Comparison of ENCODE assay signal across 19 mouse cellular contexts in the genomic region with DNA sequence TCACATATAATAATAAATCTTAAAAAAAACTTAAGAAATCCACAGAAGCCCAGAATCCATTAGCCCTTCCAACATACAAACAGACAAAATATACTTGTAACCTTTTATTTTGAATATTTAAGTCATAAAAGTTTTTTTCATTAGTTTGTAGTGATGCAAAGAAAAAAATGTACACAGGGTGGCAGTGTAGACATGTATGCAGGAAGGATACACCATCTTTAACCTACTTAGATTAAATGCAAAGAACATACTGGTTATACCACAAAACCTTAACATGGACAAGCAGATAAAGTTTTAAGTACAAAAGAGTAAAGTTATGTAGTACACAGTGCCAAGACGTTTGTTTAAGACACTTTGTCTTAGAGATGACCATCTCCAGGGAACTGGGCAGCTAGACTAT. TPM values are rescaled to one million over a fixed set of nuclear protein-coding genes. Genes with fewer than 3 reads are reported as not detected.
DNase-seq lines count a peak whose midpoint lies in the region; ATAC-seq and TF ChIP-seq lines count a peak whose summit lies in the region.
"Had no signal": no experiment of that assay in that cellular context is flagged by ENCODE, and none has a peak within 500 bp of the region (broad histone marks: within the 10 kb centered on the region; RNA-seq: fewer than 3 reads in every experiment).

No protein-coding gene starts in this region.

- no peak overlapping the region for H3K27ac ChIP-seq in gastrocnemius, adult 2 months
- no peak overlapping the region for H3K27ac ChIP-seq in liver, postnatal 0 days (ENCODE audit: low read depth)
- H3K27ac ChIP-seq in liver, embryonic 12.5 days, result no peak overlapping the region

- TF ChIP-seq CTCF in gastrocnemius, adult 2 months (IDR thresholded peaks at IDR 0.05), result peak; percentile 48
- peak; percentile 64 for TF ChIP-seq CTCF in liver, postnatal 0 days (IDR thresholded peaks at IDR 0.05; ENCODE audit: low read depth)

- H3K4me1 ChIP-seq in liver, postnatal 0 days (ENCODE audit: insufficient read depth), result peaks cover 10% of the 10 kb centered on the region
- H3K4me1 ChIP-seq in liver, embryonic 12.5 days, result peaks cover 25% of the 10 kb centered on the region

- intact Hi-C loops in gastrocnemius, adult 2 months (cut with DNase I), result no loop called here
- intact Hi-C loops in gastrocnemius, postnatal 14 days (cut with DNase I; ENCODE audit: low total_unique reads), result no loop called here

- no peak for ATAC-seq in liver, postnatal 0 days
- ATAC-seq in liver, embryonic 12.5 days, result no peak
- ATAC-seq: forebrain, embryonic 16.5 days; hindbrain, embryonic 16.5 days had no signal

- no peak overlapping the region for H3K9ac ChIP-seq in liver, postnatal 0 days (replicated peaks)
- no peak overlapping the region for H3K9ac ChIP-seq in liver, embryonic 12.5 days

- no peaks in the 10 kb centered on the region for H3K36me3 ChIP-seq in liver, postnatal 0 days (replicated peaks; ENCODE audit: insufficient read depth, low read length)
- peaks cover 4% of the 10 kb centered on the region for H3K36me3 ChIP-seq in liver, embryonic 12.5 days

- no peak for DNase-seq in gastrocnemius, adult 2 months
- DNase-seq in gastrocnemius, postnatal 14 days, result no peak
- no peak for DNase-seq in liver, postnatal 0 days
- peak; percentile 62 for DNase-seq in CD4-positive helper T cell, adult 2 months (ENCODE audit: low read depth, low spot score)
- DNase-seq in c-Kit-positive CD71-positive TER-119-positive erythroid progenitor cells, embryonic 14.5 days (ENCODE audit: low spot score), result peak; percentile 49
- DNase-seq in cerebellum, adult 9-11 months, result no peak
- no peak for DNase-seq in ovary, adult 18-20 months (ENCODE audit: low spot score)
- DNase-seq: adrenal gland, postnatal 36 days; gastrocnemius, postnatal 10 days; lung, adult 18-20 months; right cerebral cortex, postnatal 25 days; thymus, adult 2 months had no signal

- no peak for TF ChIP-seq EP300 in liver, postnatal 0 days (IDR thresholded peaks at IDR 0.05; ENCODE audit: low read depth)

- no peaks in the 10 kb centered on the region for H3K9me3 ChIP-seq in liver, postnatal 0 days (ENCODE audit: low read length)
- no peaks in the 10 kb centered on the region for H3K9me3 ChIP-seq in liver, embryonic 12.5 days (replicated peaks)

- H3K4me2 ChIP-seq in liver, postnatal 0 days (ENCODE audit: low read depth, low read length), result no peak overlapping the region
- H3K4me2 ChIP-seq in liver, embryonic 12.5 days, result no peak overlapping the region

- 33% methylated on average over 1 of the region's 1 CpGs for WGBS in liver, postnatal 0 days (ENCODE audit: insufficient replicate concordance)
- 17% methylated on average over 1 of the region's 1 CpGs for WGBS in liver, embryonic 12.5 days (ENCODE audit: insufficient replicate concordance)

- no peak overlapping the region for H3K4me3 ChIP-seq in gastrocnemius, adult 2 months
- H3K4me3 ChIP-seq in liver, postnatal 0 days (ENCODE audit: low read depth, low read length), result no peak overlapping the region
- H3K4me3 ChIP-seq in liver, embryonic 12.5 days, result no peak overlapping the region
- H3K4me3 ChIP-seq: myocyte had no signal

- peaks cover 8% of the 10 kb centered on the region; the same call in 1 of the 2 replicates for H3K27me3 ChIP-seq in liver, postnatal 0 days (ENCODE audit: insufficient read depth, low read length)
- peaks cover 51% of the 10 kb centered on the region for H3K27me3 ChIP-seq in liver, embryonic 12.5 days (replicated peaks)

RNA-seq across cellular contexts. Expression of a gene that starts 2.7 kb away (rescaled TPM):
- 10 to 100 TPM in 1 of 2 experiments, 1 to 10 TPM in 1; 3.9 to 13.0 TPM for total RNA-seq in gastrocnemius, adult 2 months (2021)
- total RNA-seq in gastrocnemius, postnatal 14 days (2021), result 1 to 10 TPM; 2.6 to 5.9 TPM
- polyA plus RNA-seq in liver, postnatal 0 days (2015; fragmentation: Nextera tagmentation; extraction: Ambion mirVana), result 0.06 and 0.12 TPM in 2 replicates
- 0.11 and 0.21 TPM in 2 replicates for polyA plus RNA-seq in liver, embryonic 12.5 days (2016; fragmentation: Nextera tagmentation; extraction: Ambion mirVana)
- polyA plus RNA-seq: forebrain, embryonic 16.5 days had no signal

RNA-seq across cellular contexts. Expression of a gene that starts 13.4 kb away (rescaled TPM):
- not detected for total RNA-seq in gastrocnemius, adult 2 months (2021)
- total RNA-seq in gastrocnemius, postnatal 14 days (2021), result not detected
- polyA plus RNA-seq in liver, postnatal 0 days (2015; fragmentation: Nextera tagmentation; extraction: Ambion mirVana), result 0.28 TPM in 1 of 2 replicates, not detected in the other
- polyA plus RNA-seq in liver, embryonic 12.5 days (2016; fragmentation: Nextera tagmentation; extraction: Ambion mirVana), result 0.73 TPM in 1 of 2 replicates, not detected in the other
- total RNA-seq: adrenal gland, postnatal 36 days; gastrocnemius, postnatal 10 days; layer of hippocampus, postnatal 25 days; megakaryocyte-erythroid progenitor cell, adult 5-6 weeks had no signal
- polyA plus RNA-seq: forebrain, embryonic 16.5 days; hindbrain, embryonic 16.5 days; kidney, embryonic 16.5 days; myocyte; thymus, adult 2 months had no signal

RNA-seq across cellular contexts. Expression of a gene that starts 15.6 kb away (rescaled TPM):
- total RNA-seq in gastrocnemius, adult 2 months (2021), result 10 to 100 TPM in 1 of 2 experiments, 1 to 10 TPM in 1; 6.8 to 14.1 TPM
- 1 to 10 TPM; 3.8 to 6.8 TPM for total RNA-seq in gastrocnemius, postnatal 14 days (2021)
- polyA plus RNA-seq in liver, postnatal 0 days (2015; fragmentation: Nextera tagmentation; extraction: Ambion mirVana), result 0.46 and 0.59 TPM in 2 replicates
- polyA plus RNA-seq in liver, embryonic 12.5 days (2016; fragmentation: Nextera tagmentation; extraction: Ambion mirVana), result 2.8 and 5.0 TPM in 2 replicates

RNA-seq across cellular contexts. Expression of a gene that starts 16.2 kb away (rescaled TPM):
- 10 to 100 TPM; 14.9 to 31.2 TPM for total RNA-seq in gastrocnemius, adult 2 months (2021)
- total RNA-seq in gastrocnemius, postnatal 14 days (2021), result 10 to 100 TPM; 11.6 to 14.8 TPM
- polyA plus RNA-seq in liver, postnatal 0 days (2015; fragmentation: Nextera tagmentation; extraction: Ambion mirVana), result 0.18 TPM in 1 of 2 replicates, not detected in the other
- 0.38 and 0.49 TPM in 2 replicates for polyA plus RNA-seq in liver, embryonic 12.5 days (2016; fragmentation: Nextera tagmentation; extraction: Ambion mirVana)
- total RNA-seq: megakaryocyte-erythroid progenitor cell, adult 5-6 weeks had no signal

RNA-seq across cellular contexts. Expression of a gene that starts 25.3 kb away (rescaled TPM):
- 10 to 100 TPM; 10.5 to 12.0 TPM for total RNA-seq in gastrocnemius, adult 2 months (2021)
- 1 to 10 TPM; 8.0 to 8.3 TPM for total RNA-seq in gastrocnemius, postnatal 14 days (2021)
- polyA plus RNA-seq in liver, postnatal 0 days (2015; fragmentation: Nextera tagmentation; extraction: Ambion mirVana), result 35.6 and 40.3 TPM in 2 replicates
- 16.9 and 17.3 TPM in 2 replicates for polyA plus RNA-seq in liver, embryonic 12.5 days (2016; fragmentation: Nextera tagmentation; extraction: Ambion mirVana)

Comparison
In these comparisons a context has a peak if more than half of its experiments do, and no peak if none do; other contexts are left out.
1. DNase-seq: peak in CD4-positive helper T cell, adult 2 months (single experiment) and c-Kit-positive CD71-positive TER-119-positive erythroid progenitor cells, embryonic 14.5 days (single experiment); none in gastrocnemius, adult 2 months (single experiment), gastrocnemius, postnatal 14 days (single experiment), liver, postnatal 0 days (single experiment), cerebellum, adult 9-11 months (single experiment) and ovary, adult 18-20 months (single experiment).